Mouse (Mus musculus) neural tube, embryonic 15.5 days (tissue): ENCODE data around the gene Ryr1. TPM values are rescaled to one million over a fixed set of nuclear protein-coding genes. Genes with fewer than 3 reads are reported as not detected.

Source experiments
- ATAC-seq: fragments of 200-750 bp; cut with Nextera tagmentation; 2 replicates; pipeline ENCODE4 v1.8.0; 2017; ENCODE audit warnings: mild to moderate bottlenecking, moderate TSS enrichment, moderate library complexity; ENCODE audit not compliant: low FRiP score
- H3K27ac ChIP-seq: fragments of 300-500 bp; sonication (generic); replicated peaks from 2 replicates; pipeline ENCODE4 v1.5.1; 2015; ENCODE audit warnings: mild to moderate bottlenecking, inconsistent platforms
- H3K27me3 ChIP-seq: fragments of 300-500 bp; sonication (generic); replicated peaks from 2 replicates; pipeline ENCODE4 v1.6.1; 2015; ENCODE audit warnings: inconsistent platforms
- H3K36me3 ChIP-seq: fragments of 300-500 bp; sonication (generic); 2 replicates; pipeline ENCODE4 v1.6.1; 2015; ENCODE audit warnings: inconsistent platforms
- H3K4me1 ChIP-seq: fragments of 300-500 bp; sonication (generic); 2 replicates; pipeline ENCODE4 v1.6.1; 2015; ENCODE audit warnings: inconsistent platforms
- H3K4me2 ChIP-seq: fragments of 300-500 bp; sonication (generic); 2 replicates; pipeline ENCODE4 v1.6.1; 2015; ENCODE audit warnings: inconsistent platforms, mild to moderate bottlenecking, moderate library complexity
- H3K4me3 ChIP-seq: fragments of 300-500 bp; sonication (generic); replicated peaks from 2 replicates; pipeline ENCODE4 v1.5.1; 2015; ENCODE audit warnings: mild to moderate bottlenecking, inconsistent platforms
- H3K9ac ChIP-seq: fragments of 300-500 bp; sonication (generic); replicated peaks from 2 replicates; pipeline ENCODE4 v1.6.1; 2015; ENCODE audit warnings: mild to moderate bottlenecking, inconsistent platforms
- H3K9me3 ChIP-seq: fragments of 300-500 bp; sonication (generic); replicated peaks from 2 replicates; pipeline ENCODE4 v1.6.1; 2016; ENCODE audit warnings: inconsistent platforms
- WGBS: fragments of 180-500 bp; shearing (Covaris S2); methylation state at CpG from one replicate; pipeline ENCODE4 v1.1.7; 2015; ENCODE audit warnings: mixed read lengths; 5-methylcytosine and 5-hydroxymethylcytosine counted together
- polyA plus RNA-seq: library from polyadenylated mRNA; unstranded; fragments of >200 nt; fragmentation: Nextera tagmentation; extraction: Ambion mirVana; gene quantifications from 2 replicates; pipeline ENCODE4 v1.2.1, GENCODE M21; 2015

Ryr1 gene
- polyA plus RNA-seq, 1 experiment from 2014 or later, result 13.4 TPM

DNA sequence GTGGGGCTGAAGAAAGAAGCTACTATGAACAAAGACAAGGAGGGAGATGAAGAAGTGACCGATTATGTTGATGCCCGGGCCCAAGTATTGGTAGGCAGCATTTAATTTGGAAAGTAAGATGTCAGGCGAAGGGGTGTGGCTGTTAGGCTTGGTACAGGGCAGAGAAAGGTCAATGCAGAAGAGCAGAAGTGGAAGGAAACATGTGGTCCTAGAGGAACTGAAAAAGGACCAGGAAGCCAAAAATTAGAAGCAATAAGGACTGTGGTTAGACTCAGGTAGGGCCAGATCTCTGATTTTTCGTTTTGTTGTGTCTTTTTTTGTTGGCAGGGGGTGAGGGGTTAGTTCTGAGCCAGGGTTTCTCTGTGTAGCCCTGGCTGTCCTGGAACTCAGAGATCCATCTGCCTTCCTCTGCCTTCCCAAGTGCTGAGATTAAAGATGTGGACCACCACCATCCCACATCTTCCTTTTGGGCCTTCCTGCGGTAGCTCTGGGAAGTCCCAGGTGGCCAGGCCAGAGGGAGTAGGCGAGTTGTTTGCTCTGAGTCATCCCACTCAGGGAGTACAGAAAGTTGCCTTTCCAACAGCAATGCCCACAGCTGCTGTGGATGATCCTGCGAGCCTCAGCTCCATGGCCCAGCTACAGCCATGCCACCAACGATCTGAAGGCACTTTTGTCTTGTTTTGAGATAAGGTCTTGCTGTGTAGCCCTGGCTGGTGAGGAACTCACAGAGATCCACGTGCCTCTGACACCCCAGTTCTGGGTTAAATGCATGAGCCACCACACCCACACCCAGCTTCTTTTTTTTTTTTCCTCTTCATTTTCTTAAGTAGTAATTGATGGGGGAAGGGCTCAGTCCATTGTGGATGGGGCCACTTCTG, 117.5 kb downstream of the Ryr1 start:
- H3K4me1 ChIP-seq, result no peaks in the 10 kb centered on the region
- no peaks in the 10 kb centered on the region for H3K9me3 ChIP-seq
- ATAC-seq, result no peak
- H3K4me3 ChIP-seq, result no peak overlapping the region
- no peaks in the 10 kb centered on the region for H3K36me3 ChIP-seq
- H3K27ac ChIP-seq, result no peak overlapping the region
- no peak overlapping the region for H3K9ac ChIP-seq
- WGBS, result 84% methylated on average over 9 of the region's 9 CpGs
- H3K27me3 ChIP-seq, result no peaks in the 10 kb centered on the region
- H3K4me2 ChIP-seq, result no peak overlapping the region

DNA sequence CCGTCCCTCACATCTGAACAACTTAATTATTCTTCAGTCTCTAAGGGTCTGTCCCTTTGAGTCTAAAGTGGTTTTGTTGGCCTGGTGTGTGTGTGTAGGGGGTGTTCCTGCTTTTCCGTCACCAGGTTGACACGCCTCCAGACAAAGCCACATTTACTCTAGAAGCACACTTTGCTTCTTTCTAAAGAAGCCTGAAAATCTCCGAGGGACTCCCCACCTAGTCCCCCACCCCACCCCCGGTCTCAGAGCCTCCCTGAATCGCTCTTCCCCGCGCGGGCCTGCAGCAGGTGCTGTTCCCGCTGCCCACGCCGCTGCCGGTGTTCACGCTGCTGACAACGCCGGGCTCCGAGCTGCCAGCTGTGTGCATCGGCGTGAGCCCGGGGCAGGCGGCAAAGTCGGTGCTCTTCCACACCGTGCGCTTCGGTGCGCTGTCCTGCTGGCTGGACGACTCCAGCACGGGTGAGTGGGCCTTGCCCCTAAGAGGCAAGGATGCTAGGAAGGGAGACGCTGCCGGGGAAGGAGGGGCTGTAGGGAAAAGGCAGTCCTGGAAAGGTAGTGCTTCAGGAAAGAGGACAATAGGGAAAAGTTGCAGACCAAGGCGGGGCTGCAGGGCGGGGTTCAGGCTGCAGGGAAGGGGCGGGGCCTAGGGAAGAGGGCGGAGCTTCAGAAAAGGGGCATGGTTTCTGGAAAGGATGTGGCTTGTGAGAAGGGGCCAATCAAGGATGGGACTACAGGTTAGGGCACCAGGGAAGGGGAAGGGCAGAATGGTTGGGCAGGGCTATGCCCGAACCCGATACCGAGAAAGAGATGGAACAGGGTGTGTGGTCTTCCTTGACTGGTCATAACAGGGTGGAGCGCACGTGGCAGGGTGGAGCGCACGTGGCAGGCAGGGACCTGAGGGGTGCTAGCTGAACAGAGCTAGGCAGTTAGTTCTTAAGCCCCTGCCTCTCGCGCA, 124.1 kb downstream of the Ryr1 start:
- Histone ChIP-seq H3K4me3 (peak overlapping the region; percentile 47), H3K4me1 (0 out of 2 replicates have a peak, but pooled peaks cover 6% of the 10 kb centered on the region), H3K36me3 (no peaks in the 10 kb centered on the region), H3K9me3 (no peaks in the 10 kb centered on the region), H3K4me2 (peak overlapping the region; percentile 78), H3K27ac (peak overlapping the region; percentile 46; the same call in 1 of the 2 replicates), H3K27me3 (peaks cover 4% of the 10 kb centered on the region; the same call in 1 of the 2 replicates), H3K9ac (peak overlapping the region; percentile 59)
- peak; percentile 83 for ATAC-seq
- WGBS, result 5% methylated on average over 43 of the region's 43 CpGs

DNA sequence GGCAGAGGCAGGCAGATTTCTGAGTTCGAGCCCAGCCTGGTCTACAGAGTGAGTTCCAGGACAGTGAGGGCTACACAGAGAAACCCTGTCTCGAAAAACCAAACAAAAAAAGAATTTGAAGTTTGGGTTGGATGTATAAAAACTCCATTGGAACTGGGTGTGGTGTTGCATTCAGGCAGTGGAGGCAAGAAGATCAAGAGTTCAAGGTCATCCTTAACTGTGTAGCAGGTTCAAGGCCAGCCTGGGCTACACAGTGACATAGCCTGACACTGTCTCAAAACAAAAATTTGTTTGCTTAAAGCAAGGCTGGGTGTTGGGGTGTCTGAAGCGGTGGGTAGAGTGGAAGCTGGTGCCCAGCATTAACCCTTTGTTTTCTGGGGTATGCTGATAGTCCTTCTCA, 131.6 kb downstream of the Ryr1 start:
- ATAC-seq, result no peak
- WGBS, result 87% methylated on average over 3 of the region's 3 CpGs
- no peak overlapping the region for H3K27ac ChIP-seq
- H3K4me3 ChIP-seq, result no peak overlapping the region
- H3K9me3 ChIP-seq, result no peaks in the 10 kb centered on the region
- H3K9ac ChIP-seq, result no peak overlapping the region
- no peaks in the 10 kb centered on the region for H3K4me1 ChIP-seq
- no peak overlapping the region for H3K4me2 ChIP-seq
- H3K36me3 ChIP-seq, result no peaks in the 10 kb centered on the region
- H3K27me3 ChIP-seq, result no peaks in the 10 kb centered on the region

DNA sequence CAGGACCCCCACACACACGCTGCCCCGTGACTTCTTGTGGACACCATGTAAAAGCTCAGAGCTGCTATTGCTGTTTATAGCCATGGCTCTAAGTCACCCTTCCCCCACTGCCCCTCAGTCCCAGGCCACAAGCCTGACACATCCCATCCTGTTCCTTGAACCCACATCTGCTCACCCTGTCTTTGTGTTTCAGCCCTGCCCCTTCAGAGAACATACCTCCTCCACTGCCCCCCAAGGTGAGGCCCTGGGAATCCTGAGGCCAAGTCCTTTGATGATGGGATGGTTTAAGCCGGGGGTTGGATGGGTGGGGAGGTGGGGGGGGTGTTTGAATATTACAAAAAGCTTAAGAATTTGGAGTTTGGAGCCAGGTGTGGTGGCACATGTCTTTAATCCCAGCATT, 132.0 kb downstream of the Ryr1 start:
- no peak overlapping the region for H3K4me3 ChIP-seq
- no peaks in the 10 kb centered on the region for H3K9me3 ChIP-seq
- H3K36me3 ChIP-seq, result no peaks in the 10 kb centered on the region
- 79% methylated on average over 3 of the region's 3 CpGs for WGBS
- no peaks in the 10 kb centered on the region for H3K4me1 ChIP-seq
- no peak overlapping the region for H3K27ac ChIP-seq
- no peaks in the 10 kb centered on the region for H3K27me3 ChIP-seq
- no peak overlapping the region for H3K4me2 ChIP-seq
- H3K9ac ChIP-seq, result no peak overlapping the region
- ATAC-seq, result no peak

DNA sequence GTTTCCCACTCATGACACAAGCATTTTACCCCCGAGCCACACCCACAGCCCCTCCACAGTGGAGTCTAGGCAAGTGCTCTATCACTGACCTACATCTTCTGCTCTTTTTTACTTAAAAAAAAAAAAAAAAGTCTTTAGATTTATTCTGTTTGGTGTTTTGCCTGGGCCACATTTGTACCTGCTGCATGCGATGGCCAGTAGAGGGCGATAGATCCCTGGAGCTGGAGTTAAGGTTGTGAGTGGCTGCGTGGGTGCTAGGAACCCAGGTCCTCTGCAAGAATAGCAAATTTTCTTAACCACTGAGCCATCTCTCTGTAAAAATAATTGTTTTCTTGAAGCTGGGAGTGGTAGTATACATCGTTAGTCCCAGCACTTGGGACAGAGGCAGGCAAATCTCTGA, 133.4 kb downstream of the Ryr1 start:
- no peak for ATAC-seq
- H3K36me3 ChIP-seq, result no peaks in the 10 kb centered on the region

DNA sequence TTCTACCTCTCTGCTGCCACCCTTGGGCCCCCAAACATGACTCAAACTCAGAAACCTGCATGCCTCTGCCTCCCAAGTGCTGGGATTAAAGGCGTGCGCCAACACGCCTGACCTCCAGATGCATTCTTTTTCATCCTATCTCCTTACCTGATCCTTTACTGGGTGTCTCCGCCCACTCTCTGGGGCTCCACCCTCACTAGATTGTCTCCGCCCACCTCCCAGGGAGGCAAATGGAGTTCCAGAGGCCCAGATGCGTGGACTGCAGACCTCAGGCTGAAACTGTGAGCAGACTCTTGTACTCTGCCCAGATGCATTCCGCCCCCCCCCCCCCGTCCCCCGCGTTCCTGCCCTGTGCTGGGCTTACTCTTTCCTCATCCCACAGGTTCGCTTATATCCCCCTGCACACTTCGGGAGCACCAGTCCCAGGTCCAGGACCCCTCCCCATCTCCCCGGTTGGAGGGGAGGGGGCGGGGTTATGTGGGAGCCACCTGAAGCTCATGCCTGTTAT, 134.2 kb downstream of the Ryr1 start:
- no peaks in the 10 kb centered on the region for H3K9me3 ChIP-seq
- no peak overlapping the region for H3K27ac ChIP-seq
- no peaks in the 10 kb centered on the region for H3K27me3 ChIP-seq
- ATAC-seq, result no peak
- no peak overlapping the region for H3K4me2 ChIP-seq
- H3K36me3 ChIP-seq, result no peaks in the 10 kb centered on the region
- 57% methylated on average over 14 of the region's 14 CpGs for WGBS
- H3K4me3 ChIP-seq, result no peak overlapping the region
- no peak overlapping the region for H3K9ac ChIP-seq
- H3K4me1 ChIP-seq, result no peaks in the 10 kb centered on the region

More for the DNA sequence above, 133.4 kb downstream of the Ryr1 start:
- 75% methylated on average over 5 of the region's 5 CpGs for WGBS
- H3K4me1 ChIP-seq, result no peaks in the 10 kb centered on the region
- no peaks in the 10 kb centered on the region for H3K27me3 ChIP-seq
- no peak overlapping the region for H3K4me3 ChIP-seq
- no peak overlapping the region for H3K9ac ChIP-seq
- no peak overlapping the region for H3K4me2 ChIP-seq
- H3K27ac ChIP-seq, result no peak overlapping the region
- no peaks in the 10 kb centered on the region for H3K9me3 ChIP-seq

DNA sequence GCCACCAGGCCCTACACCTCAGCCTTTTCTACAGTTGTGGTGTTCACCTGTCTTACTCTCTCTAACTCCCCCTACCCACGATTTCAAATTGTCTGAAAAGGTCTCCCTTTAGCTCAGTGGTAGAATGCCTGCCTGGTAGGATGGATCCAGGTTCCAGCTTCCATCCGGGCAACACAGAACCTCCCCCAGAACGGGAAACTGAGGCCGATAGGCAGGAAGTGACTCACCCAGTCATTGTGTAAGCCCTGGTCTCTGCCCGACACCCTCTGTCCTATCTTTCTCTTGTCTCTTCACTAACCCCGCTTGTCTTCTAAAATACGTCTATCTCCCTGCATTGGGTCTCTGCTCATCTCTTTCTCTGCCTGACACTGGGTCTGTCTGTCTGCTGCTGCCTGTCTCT, 139.8 kb downstream of the Ryr1 start:
- Histone ChIP-seq H3K27me3 (no peaks in the 10 kb centered on the region), H3K4me3 (no peak overlapping the region), H3K9ac (no peak overlapping the region), H3K4me2 (no peak overlapping the region), H3K27ac (no peak overlapping the region), H3K36me3 (no peaks in the 10 kb centered on the region), H3K4me1 (peaks cover 20% of the 10 kb centered on the region), H3K9me3 (no peaks in the 10 kb centered on the region)
- no peak for ATAC-seq
- WGBS, result 86% methylated on average over 7 of the region's 7 CpGs

DNA sequence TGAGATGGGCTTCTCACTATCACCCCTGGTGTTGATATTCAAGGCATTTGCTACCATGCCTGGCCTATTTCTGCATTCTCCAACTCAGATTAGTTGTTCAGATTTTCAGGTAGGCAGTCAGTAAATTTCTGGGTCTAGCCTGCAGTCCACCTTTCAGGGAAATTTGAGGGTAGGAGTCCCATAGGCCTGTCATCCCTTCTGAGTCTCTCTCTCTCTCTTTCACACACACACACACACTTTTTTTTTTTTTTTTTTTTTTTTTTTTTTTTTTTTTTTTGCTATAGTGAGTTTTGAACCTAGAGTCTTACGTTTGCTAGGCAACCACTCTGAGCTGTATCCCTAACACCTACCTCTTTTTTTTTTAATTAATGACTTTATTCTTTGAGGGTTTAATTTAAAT, 140.5 kb downstream of the Ryr1 start:
- ATAC-seq, result no peak
- Histone ChIP-seq H3K9me3 (no peaks in the 10 kb centered on the region), H3K27me3 (no peaks in the 10 kb centered on the region), H3K9ac (no peak overlapping the region), H3K36me3 (0 out of 2 replicates have a peak, but pooled peaks cover under 1% of the 10 kb centered on the region), H3K27ac (no peak overlapping the region), H3K4me2 (no peak overlapping the region), H3K4me3 (no peak overlapping the region), H3K4me1 (peaks cover 21% of the 10 kb centered on the region)
- WGBS, result 90% methylated on average over 1 of the region's 1 CpGs

DNA sequence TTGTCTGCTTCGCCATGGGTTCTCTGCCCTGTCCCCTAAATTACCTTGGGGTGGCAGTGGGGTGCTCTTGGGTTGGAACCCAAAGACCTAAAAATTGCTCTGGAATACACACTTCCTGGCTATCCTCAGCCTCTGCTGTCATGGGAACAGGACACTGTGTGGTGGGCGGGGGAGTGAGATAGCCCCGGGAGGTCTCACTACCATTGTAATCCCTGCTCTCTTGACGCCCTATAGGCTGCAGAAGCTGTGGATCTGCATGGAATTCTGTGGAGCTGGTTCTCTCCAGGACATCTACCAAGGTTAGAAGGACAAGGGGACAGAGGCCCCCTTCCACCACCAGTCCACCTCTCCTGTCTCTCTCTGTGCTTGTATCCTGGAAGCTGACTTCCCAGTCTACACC, 141.1 kb downstream of the Ryr1 start:
- H3K4me3 ChIP-seq, result no peak overlapping the region
- H3K27me3 ChIP-seq, result no peaks in the 10 kb centered on the region
- no peak for ATAC-seq
- H3K4me2 ChIP-seq, result no peak overlapping the region
- H3K4me1 ChIP-seq, result peaks cover 21% of the 10 kb centered on the region
- H3K9me3 ChIP-seq, result no peaks in the 10 kb centered on the region
- H3K36me3 ChIP-seq, result peaks cover 6% of the 10 kb centered on the region
- no peak overlapping the region for H3K27ac ChIP-seq
- WGBS, result 81% methylated on average over 4 of the region's 4 CpGs
- H3K9ac ChIP-seq, result no peak overlapping the region

DNA sequence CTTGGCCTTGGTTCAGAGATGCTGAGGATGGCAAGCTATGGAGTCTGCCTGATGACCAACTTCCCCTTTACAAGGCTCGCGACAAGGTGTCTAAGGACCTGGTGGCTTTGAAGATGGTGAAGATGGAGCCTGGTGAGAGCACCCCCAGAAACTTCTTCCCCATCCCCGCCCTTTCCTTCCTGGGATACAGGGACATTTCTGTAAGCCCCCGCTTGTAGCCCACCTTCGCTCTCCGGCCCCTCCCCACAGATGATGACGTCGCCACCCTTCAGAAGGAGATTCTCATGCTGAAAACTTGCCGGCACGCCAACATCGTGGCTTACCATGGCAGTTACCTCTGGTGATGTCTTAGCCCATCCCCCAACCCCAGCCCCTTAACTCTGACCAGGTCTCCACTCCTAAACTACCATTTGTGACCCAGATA, 141.8 kb downstream of the Ryr1 start:
- 79% methylated on average over 11 of the region's 11 CpGs for WGBS
- no peak overlapping the region for H3K9ac ChIP-seq
- peaks cover 13% of the 10 kb centered on the region for H3K36me3 ChIP-seq
- no peaks in the 10 kb centered on the region for H3K27me3 ChIP-seq
- peaks cover 21% of the 10 kb centered on the region for H3K4me1 ChIP-seq
- no peak overlapping the region for H3K4me3 ChIP-seq
- no peak overlapping the region for H3K27ac ChIP-seq
- H3K9me3 ChIP-seq, result no peaks in the 10 kb centered on the region
- peak overlapping the region; percentile 85; the same call in 1 of the 2 replicates for H3K4me2 ChIP-seq
- no peak for ATAC-seq

DNA sequence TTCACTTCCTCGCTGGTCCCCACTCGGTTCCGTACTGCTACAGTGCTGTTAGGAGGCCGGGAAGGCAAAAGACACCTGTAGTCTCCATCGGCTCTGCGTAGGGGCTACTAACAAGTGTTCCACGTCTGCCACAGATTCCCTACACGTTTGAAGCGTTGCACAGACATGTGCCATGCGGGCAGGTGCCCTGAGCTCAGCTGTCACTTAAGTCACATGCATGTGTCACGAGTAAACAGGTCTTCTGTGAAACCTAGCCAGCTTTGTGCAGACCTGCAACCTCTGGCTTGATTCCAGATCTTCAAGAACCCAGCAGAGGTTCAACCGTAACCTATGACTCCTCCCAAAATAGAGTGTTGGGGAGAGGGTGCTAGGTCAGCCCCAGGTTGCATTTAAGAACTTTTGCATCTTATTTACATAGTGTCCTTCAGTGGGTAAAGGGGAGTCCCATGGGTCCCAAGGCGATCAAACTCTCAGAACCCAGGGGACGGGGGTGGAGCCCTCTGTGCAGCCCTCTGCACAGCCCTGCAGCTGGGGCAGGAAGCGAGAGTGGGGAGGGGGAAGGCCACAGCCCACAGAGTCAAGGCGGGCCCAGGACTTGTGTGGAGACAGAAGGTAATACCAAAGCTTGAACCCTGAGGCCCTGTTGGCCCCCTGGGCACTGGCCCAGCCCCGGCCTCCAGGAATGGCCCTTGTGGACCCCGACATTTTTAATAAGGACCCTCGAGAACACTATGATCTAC, 142.5 kb downstream of the Ryr1 start:
- ATAC-seq, result peak; percentile 53
- Histone ChIP-seq H3K4me3 (peak overlapping the region; percentile 64), H3K9ac (peak overlapping the region; percentile 51), H3K27me3 (no peaks in the 10 kb centered on the region), H3K27ac (peak overlapping the region; percentile 79), H3K4me1 (peaks cover 21% of the 10 kb centered on the region), H3K4me2 (peak overlapping the region; percentile 85), H3K9me3 (no peaks in the 10 kb centered on the region), H3K36me3 (peaks cover 20% of the 10 kb centered on the region)
- 14% methylated on average over 19 of the region's 19 CpGs for WGBS
